Mouse (Mus musculus) cerebellum, adult 2 months (tissue): ENCODE measurements around the gene Soga1.

Source experiments
- CTCF ChIP-seq: fragments of 200-500 bp; IDR thresholded peaks from 2 replicates; pipeline ENCODE4 v1.5.1; 2011; ENCODE audit warnings: low read depth, mild to moderate bottlenecking, control low read depth, low read length, moderate library complexity, borderline replicate concordance; ENCODE audit not compliant: insufficient read depth
- POLR2A ChIP-seq: fragments of 200-500 bp; IDR thresholded peaks from 2 replicates; pipeline ENCODE4 v1.6.1; 2011; ENCODE audit warnings: low read length, control low read depth, borderline replicate concordance; ENCODE audit not compliant: insufficient read depth

- TF ChIP-seq CTCF (no peak), POLR2A (no peak)
Measured at GRCm38 (mm10) chr2:157057758-157058157, 21.3 kb downstream of the Soga1 start.
